19 mouse cellular contexts compared by ENCODE assay signal in the genomic region with DNA sequence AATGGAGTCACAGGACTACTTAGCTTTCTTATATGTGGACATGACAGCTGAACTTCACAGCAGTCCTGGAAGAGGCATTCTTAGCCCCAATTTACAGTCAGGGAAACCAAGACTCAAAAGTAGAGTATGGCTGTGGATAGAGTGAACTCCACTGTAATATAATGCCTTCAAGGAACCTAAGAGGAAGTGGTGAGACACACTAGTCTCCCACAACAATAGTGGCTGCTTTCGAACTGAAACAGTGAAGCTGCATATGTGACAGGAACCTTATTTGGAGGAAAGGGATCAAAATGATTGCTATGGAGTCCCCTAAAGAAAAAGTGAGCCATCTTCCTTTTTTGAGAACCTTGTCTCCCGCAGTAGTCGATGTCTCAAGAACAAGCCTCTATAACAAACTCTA. TPM values are rescaled to one million over a fixed set of nuclear protein-coding genes. Genes with fewer than 3 reads are reported as not detected.
DNase-seq lines count a peak whose midpoint lies in the region; ATAC-seq lines count a peak whose summit lies in the region.
"Had no signal": no experiment of that assay in that cellular context is flagged by ENCODE, and none has a peak within 500 bp of the region (broad histone marks: within the 10 kb centered on the region; RNA-seq: fewer than 3 reads in every experiment).

No protein-coding gene starts in this region.

- DNase-seq in 416B (ENCODE audit: low read depth), result peak; percentile 71
- no peak for DNase-seq in kidney, adult 18-20 months
- no peak for DNase-seq in retina, embryonic 14.5 days (ENCODE audit: low spot score)
- no peak for DNase-seq in spleen, postnatal 10 days (ENCODE audit: low spot score in 2 of 2)
- DNase-seq: adrenal gland, adult 8-10 months; adrenal gland, postnatal 14 days; adrenal gland, postnatal 36 days; cerebellum, adult 11-12 months; cerebellum, adult 2 months; cerebellum, adult 9-11 months; cerebellum, postnatal 14 days; cerebellum, postnatal 36 days; forebrain, postnatal 0 days had no signal

- peak; percentile 64; the same call in 1 of the 2 replicates for ATAC-seq in common myeloid progenitor, adult 5-6 weeks (replicated peaks; ENCODE audit: low read depth, poor library complexity, severe bottlenecking)
- ATAC-seq in hematopoietic stem cell, adult 5-6 weeks (replicated peaks in 1 of 2; ENCODE audit: insufficient read depth in 1 of 2, low FRiP score in 2 of 2, low TSS enrichment in 1 of 2, low read depth in 1 of 2, poor library complexity in 2 of 2, severe bottlenecking in 2 of 2), result peak; percentile 18 to 86; a peak in 3 of 4 replicates
- ATAC-seq: activated CD4-positive, CD25-positive, alpha-beta regulatory T cell, adult 4 months; forebrain, embryonic 13.5 days; forebrain, embryonic 15.5 days; forebrain, postnatal 0 days; Patski had no signal

RNA-seq across cellular contexts. Expression of gene Ism1, which starts 6.1 kb away (rescaled TPM):
- not detected in 2 replicates for total RNA-seq in common myeloid progenitor, adult 5-6 weeks (2017)
- 0.55 TPM in 1 of 2 replicates, not detected in the other for total RNA-seq in hematopoietic stem cell, adult 5-6 weeks (2017)
